Mouse (Mus musculus) G1E (cell line): Measurements from ENCODE around the gene Calhm5. TPM values are rescaled to one million over a fixed set of nuclear protein-coding genes. Genes with fewer than 3 reads are reported as not detected.

ENCODE experiments used
- ATAC-seq: 2 replicates; pipeline ENCODE4 v1.8.0; 2016; ENCODE audit warnings: mild to moderate bottlenecking; ENCODE audit not compliant: insufficient number of reproducible peaks, poor library complexity, low FRiP score, severe bottlenecking; ENCODE audit errors: extremely low read depth
- DNase-seq: peaks from one replicate; pipeline ENCODE4 v3.0.0; 2012; ENCODE audit warnings: low spot score
- H3K27me3 ChIP-seq: 2 replicates; pipeline ENCODE4 v1.6.1; 2012; ENCODE audit warnings: mild to moderate bottlenecking, low read length, inconsistent platforms; ENCODE audit not compliant: insufficient read depth
- H3K36me3 ChIP-seq: replicated peaks from 2 replicates; pipeline ENCODE3; 2012; ENCODE audit warnings: mild to moderate bottlenecking, inconsistent platforms
- H3K4me1 ChIP-seq: 2 replicates; pipeline ENCODE4 v1.6.1; 2012; ENCODE audit warnings: low read depth, low read length, inconsistent platforms, mixed read lengths; ENCODE audit not compliant: insufficient read depth
- H3K4me3 ChIP-seq: 2 replicates; pipeline ENCODE4 v1.5.1; 2012; ENCODE audit warnings: low read depth, mild to moderate bottlenecking, inconsistent platforms, low read length, moderate library complexity, mixed read lengths
- H3K9me3 ChIP-seq: replicated peaks from 2 replicates; pipeline ENCODE4 v1.6.1; 2012; ENCODE audit warnings: inconsistent platforms
- CTCF ChIP-seq: IDR thresholded peaks from 2 replicates; pipeline ENCODE4 v1.5.1; 2012; ENCODE audit warnings: low read depth, low read length, inconsistent platforms, mixed read lengths
- GATA1 ChIP-seq: IDR thresholded peaks from 2 replicates; pipeline ENCODE4 v1.6.1; 2012; ENCODE audit warnings: borderline replicate concordance, low read length, inconsistent platforms, mixed read lengths
- GATA2 ChIP-seq: IDR thresholded peaks from 2 replicates; pipeline ENCODE4 v1.6.1; 2012; ENCODE audit warnings: low read depth, low read length, inconsistent platforms, borderline replicate concordance
- POLR2AphosphoS5 ChIP-seq: IDR thresholded peaks from 2 replicates; pipeline ENCODE4 v1.6.1; 2012; ENCODE audit warnings: low read depth, low read length, inconsistent platforms; ENCODE audit not compliant: insufficient replicate concordance
- TAL1 ChIP-seq: conservative IDR thresholded peaks from 2 replicates; pipeline ENCODE4 v1.6.1; 2012; ENCODE audit warnings: low read depth, low read length, inconsistent platforms, mixed read lengths
- polyA plus RNA-seq: library from polyadenylated mRNA; stranded (reverse); fragments of >175 nt; gene quantifications from 2 replicates; pipeline ENCODE4 v1.2.3, GENCODE M21; 2012
- total RNA-seq, 2 experiments: library from RNA; stranded (forward) in 1 of 2; stranded (reverse) in 1 of 2; fragments of 200-1000 nt in 1 of 2; fragments of >200 nt in 1 of 2; fragmentation: Nextera tagmentation in 1 of 2; gene quantifications; 2 replicates each; pipeline ENCODE4 v1.2.3; 2014 to 2017

Calhm5 gene
- total and polyA plus RNA-seq, 3 experiments, result 0.05 TPM; not detected in 2

- ATAC-seq, result no peak
- H3K27me3 ChIP-seq, result peaks cover 10% of the 10 kb centered on the region
- H3K4me1 ChIP-seq, result no peaks in the 10 kb centered on the region; the same call in 1 of the 2 replicates
- TF ChIP-seq TAL1, result no peak
- no peak for TF ChIP-seq POLR2AphosphoS5
- no peak for TF ChIP-seq GATA1
- no peak for TF ChIP-seq CTCF
- TF ChIP-seq GATA2, result no peak
- no peaks in the 10 kb centered on the region for H3K36me3 ChIP-seq
- no peak for DNase-seq
- H3K9me3 ChIP-seq, result no peaks in the 10 kb centered on the region
- H3K4me3 ChIP-seq, result no peak overlapping the region
Observed at GRCm38 (mm10) chr10:34128391-34128790, 32.1 kb upstream of the Calhm5 start.

GRCm38 (mm10) chr10:34127392-34128378, 31.4 kb upstream of the Calhm5 start, which contains the start of gene Calhm6:
Calhm6 (minus strand) TSS chr10:34127984.
- Histone ChIP-seq H3K27me3 (peaks cover 12% of the 10 kb centered on the region), H3K4me1 (no peaks in the 10 kb centered on the region; the same call in 1 of the 2 replicates), H3K4me3 (no peak within 1 kb of the TSS), H3K9me3 (no peaks in the 10 kb centered on the region), H3K36me3 (no peaks in the 10 kb centered on the region)
- DNase-seq, result no peak
- TF ChIP-seq POLR2AphosphoS5, result no peak
- TF ChIP-seq GATA1, result no peak
- TF ChIP-seq CTCF, result no peak
- TF ChIP-seq GATA2, result no peak
- no peak for ATAC-seq

- no peaks in the 10 kb centered on the region for H3K36me3 ChIP-seq
- no peaks in the 10 kb centered on the region for H3K9me3 ChIP-seq
- DNase-seq (no peak), ATAC-seq (no peak)
- peaks cover 11% of the 10 kb centered on the region; the same call in 1 of the 2 replicates for H3K27me3 ChIP-seq
- H3K4me3 ChIP-seq, result no peak overlapping the region
- no peaks in the 10 kb centered on the region for H3K4me1 ChIP-seq
- TF ChIP-seq POLR2AphosphoS5 (no peak), GATA1 (no peak), GATA2 (no peak), CTCF (no peak), TAL1 (no peak)
Observed at GRCm38 (mm10) chr10:34118421-34118820, 22.1 kb upstream of the Calhm5 start.

- H3K27me3 ChIP-seq, result peaks cover 9% of the 10 kb centered on the region; the same call in 1 of the 2 replicates
- no peaks in the 10 kb centered on the region for H3K4me1 ChIP-seq
- no peaks in the 10 kb centered on the region for H3K9me3 ChIP-seq
- H3K36me3 ChIP-seq, result no peaks in the 10 kb centered on the region
- TF ChIP-seq GATA2, result no peak
- no peak for TF ChIP-seq GATA1
- TF ChIP-seq POLR2AphosphoS5, result no peak
- TF ChIP-seq TAL1, result no peak
- no peak for TF ChIP-seq CTCF
- no peak for ATAC-seq
- H3K4me3 ChIP-seq, result no peak overlapping the region
- DNase-seq, result no peak
Observed at GRCm38 (mm10) chr10:34117770-34118169, 21.5 kb upstream of the Calhm5 start.

GRCm38 (mm10) chr10:34117131-34117530, 20.8 kb upstream of the Calhm5 start:
- no peak for TF ChIP-seq CTCF
- no peak for TF ChIP-seq TAL1
- TF ChIP-seq GATA1, result no peak
- Histone ChIP-seq H3K36me3 (no peaks in the 10 kb centered on the region), H3K4me3 (no peak overlapping the region), H3K9me3 (no peaks in the 10 kb centered on the region), H3K27me3 (peaks cover 8% of the 10 kb centered on the region; the same call in 1 of the 2 replicates), H3K4me1 (no peaks in the 10 kb centered on the region)
- ATAC-seq (no peak), DNase-seq (no peak)

GRCm38 (mm10) chr10:34111964-34112738, 15.8 kb upstream of the Calhm5 start:
- no peak for DNase-seq
- H3K4me1 ChIP-seq, result no peaks in the 10 kb centered on the region
- no peaks in the 10 kb centered on the region for H3K9me3 ChIP-seq
- ATAC-seq, result no peak
- no peaks in the 10 kb centered on the region for H3K36me3 ChIP-seq
- H3K4me3 ChIP-seq, result no peak overlapping the region
- 0 out of 2 replicates have a peak, but pooled peaks cover 5% of the 10 kb centered on the region for H3K27me3 ChIP-seq
- TF ChIP-seq CTCF, result no peak
- TF ChIP-seq GATA2, result no peak
- TF ChIP-seq POLR2AphosphoS5, result no peak
- no peak for TF ChIP-seq GATA1
- no peak for TF ChIP-seq TAL1
